Mouse (Mus musculus) kidney, adult 18-20 months (tissue): Measurements from ENCODE around the gene Polr2g.
"Not testable (repeated sequence)": the region's sequence is repeated elsewhere in the genome, so short reads cannot be mapped to it uniquely, and the experiment has no call there.

ENCODE experiments used
- DNase-seq: peaks from one replicate; pipeline ENCODE4 v3.0.0; 2021

The Polr2g gene

GRCm38 (mm10) chr19:8798264-8798946 lies at the start of gene Polr2g:
TSS of gene Polr2g (minus strand) at chr19:8798577.
- DNase-seq: peak; percentile 90

DNA sequence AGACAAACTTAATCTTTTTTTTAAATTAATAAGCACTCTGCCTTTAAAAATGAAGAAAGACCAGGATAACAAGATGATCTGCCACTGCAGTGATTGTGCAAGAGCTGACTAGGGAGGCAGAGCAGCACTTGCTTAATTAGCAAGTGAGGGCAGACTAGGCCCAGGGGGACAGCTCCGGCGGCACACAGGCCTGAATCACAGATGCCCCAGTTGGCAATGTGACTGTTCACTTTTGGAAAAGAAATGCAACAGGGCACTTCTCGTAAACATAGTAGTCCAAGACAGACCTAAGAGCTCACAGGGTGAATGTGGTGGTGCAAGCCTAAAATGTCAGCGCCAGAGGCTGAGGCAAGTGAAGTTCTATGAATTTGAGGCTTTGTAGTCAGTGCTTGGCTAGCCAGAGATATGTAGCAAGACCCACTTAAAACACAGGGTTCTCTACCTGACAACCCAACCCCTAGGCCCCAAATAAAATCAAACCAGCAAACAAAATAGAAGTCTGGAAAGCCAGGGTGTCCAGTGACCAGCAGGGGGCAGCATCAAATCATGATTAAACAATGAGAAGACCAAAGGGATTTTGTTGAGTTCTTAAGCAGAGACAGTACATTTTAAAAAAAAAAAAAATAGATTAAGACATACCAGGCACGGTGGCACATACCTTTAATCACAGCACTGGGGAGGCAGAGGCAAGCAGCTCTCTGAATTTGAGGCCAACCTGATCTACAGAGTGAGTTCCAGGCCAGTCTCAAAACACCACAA lies 46.2 kb upstream of the Polr2g start:
- DNase-seq: peak; percentile 78

DNA sequence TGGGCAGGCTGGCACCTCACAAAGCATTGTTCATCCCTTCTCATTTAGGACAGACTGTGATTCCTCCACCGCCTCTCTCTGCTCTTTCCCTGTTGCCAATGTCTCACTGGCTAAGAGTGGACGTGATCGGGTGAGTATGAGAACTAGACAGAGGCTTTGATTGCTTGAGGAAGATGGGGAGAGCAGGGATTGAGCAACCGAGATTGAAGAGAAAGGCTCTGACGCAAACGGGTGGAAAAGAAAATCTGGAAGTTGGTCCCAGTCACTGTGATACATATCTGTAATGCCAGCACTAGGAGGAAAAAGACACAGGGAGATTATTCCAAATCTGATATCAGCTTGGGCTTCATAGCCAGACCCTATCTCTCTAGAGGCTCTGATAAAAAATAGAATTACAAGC lies 44.6 kb upstream of the Polr2g start:
- no peak for DNase-seq

DNA sequence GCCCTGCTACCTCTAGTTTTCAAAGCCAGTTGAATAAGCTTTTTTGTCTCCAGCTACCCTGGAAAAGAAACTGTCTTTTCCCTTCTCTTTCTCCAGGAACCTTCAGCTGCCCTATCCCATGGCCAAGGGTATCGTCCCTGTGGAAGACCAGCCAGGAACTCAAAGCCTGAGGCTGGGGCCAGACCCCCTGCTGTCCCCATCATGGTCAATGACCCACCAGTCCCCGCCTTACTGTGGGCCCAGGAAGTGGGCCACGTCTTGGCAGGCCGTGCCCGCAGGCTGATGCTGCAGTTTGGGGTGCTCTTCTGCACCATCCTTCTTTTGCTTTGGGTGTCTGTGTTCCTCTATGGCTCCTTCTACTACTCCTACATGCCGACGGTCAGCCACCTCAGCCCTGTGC lies 42.6 kb upstream of the Polr2g start:
- no peak for DNase-seq

GRCm38 (mm10) chr19:8839908-8840791 lies 41.8 kb upstream of the Polr2g start:
- DNase-seq: peak; percentile 87

DNA sequence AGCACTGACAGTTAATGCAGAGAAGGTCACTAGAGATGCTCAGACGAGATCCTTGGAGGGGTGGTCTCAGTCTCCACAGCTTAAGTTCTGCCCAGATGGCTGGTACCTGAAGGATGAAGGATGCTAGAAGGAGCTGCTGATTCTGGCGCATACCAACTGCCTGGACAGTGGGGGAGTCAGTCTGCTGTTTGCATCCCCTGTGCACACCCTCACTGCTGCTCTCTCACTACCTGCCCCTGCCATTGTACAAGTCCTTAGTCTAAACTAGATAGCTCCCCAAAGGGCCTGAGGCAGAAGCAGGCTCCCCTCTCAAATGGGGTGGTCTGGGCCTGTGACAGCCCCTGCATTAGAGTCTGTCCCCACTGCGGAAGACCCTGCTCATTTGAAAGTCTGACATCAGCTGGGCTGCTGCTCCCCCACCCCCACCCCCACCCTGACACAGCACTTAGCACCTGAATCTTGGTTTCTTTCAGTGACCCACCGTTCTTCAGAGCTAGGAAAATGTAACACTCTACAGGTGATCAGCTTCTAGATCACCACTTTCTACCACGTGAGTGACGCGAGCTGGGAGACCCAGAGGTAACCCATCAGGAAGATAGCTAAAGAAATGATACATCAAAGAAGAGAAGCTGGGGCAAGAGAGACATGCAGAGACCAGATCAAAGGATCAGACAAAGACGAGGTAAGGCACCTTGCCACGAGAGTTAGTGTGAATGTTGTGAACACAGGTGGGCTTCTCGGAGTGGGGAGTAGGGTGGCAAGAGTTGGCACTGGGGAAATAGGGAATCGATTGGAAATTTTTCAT lies 40.9 kb upstream of the Polr2g start, which contains the start of gene Gng3:
Gng3 (minus strand) TSS at position 92 of the 805 bp plus-strand sequence.
- no peak for DNase-seq

DNA sequence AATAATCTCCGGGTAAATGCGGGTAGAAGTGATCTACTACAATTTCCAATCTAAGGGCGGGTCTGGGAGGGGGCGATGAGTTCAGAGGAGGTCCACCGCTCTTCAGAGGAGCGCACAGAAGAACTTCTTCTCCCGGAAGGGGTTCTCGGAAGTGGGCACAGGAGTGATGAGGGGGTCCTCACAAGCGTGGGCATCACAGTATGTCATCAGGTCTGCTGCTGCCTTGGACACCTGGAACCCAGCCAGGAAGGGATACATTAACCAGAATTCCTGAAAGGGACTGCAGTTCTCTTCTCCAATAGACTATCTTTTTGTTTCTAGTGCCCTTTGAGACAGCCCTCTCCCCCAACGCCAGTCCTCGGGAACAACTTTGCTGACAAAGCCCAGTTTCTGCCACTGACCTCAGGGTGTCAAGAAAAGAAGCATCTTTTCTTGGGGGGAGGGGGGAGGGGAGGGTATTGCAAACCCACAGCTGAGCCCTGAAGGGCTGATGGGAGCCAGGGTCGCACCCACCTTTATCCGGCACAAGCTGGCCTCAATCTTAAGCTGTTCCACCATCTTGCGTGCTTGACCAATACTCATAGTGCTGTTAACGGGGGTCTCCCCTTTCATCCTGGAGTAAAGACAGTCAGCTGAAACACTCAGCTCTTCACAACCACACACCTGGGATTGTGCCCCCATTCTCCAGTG lies 39.8 kb upstream of the Polr2g start:
- peak; percentile 67 for DNase-seq

DNA sequence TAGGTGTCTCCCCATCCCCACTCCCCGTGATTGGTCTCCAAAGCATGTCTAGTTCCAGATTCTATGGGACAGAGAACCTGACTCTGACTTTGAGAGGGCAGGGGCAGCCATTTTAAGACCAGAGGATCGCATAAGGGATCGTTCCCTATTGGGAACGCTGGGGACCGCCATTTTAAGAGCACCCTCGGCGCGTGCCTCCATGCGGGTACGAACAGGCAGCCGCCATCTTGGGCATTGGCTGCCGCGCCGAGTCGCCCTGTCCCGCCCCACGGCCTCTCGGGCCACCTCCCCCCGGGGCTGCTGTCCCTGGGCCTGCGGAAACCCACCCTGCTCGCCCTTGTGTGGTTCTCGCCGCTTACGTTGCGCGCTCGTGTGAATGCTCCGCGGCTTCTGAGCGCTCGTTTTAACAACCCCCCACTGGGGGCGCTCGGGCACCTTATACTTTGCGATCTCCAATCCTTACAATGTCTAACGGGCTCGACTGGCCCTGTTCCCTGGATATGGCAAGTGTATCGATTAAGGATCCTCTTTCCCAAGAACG lies 38.9 kb upstream of the Polr2g start, which contains the start of gene Bscl2:
Bscl2 (plus strand) TSS at position 217 of the 541 bp plus-strand sequence.
- peak; percentile 91 for DNase-seq

- not testable (repeated sequence) for DNase-seq
Observed at GRCm38 (mm10) chr19:8836327-8836726, 38.0 kb upstream of the Polr2g start.

DNA sequence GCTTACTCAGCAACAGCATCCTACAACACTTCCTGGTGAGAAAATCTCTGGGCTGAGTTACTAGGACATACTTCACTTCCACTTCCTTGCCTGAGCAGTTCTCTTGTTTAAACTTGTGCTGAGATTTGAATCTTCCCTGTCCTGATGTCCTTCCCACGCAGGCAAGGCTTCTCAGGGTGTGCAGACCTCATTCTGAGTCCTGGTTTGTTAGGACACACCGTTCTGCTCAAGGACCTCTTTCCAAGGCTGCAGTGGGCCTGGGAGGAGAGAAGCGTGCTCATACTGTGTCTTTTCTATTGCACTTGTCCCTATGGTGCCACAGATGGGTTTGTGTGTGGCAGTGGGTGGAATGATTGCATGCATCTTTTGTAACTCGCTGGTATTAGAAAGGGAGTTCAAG lies 34.6 kb upstream of the Polr2g start:
- DNase-seq: no peak

- no peak for DNase-seq
Observed at GRCm38 (mm10) chr19:8831262-8831661, 32.9 kb upstream of the Polr2g start.

GRCm38 (mm10) chr19:8830664-8831063 lies 32.3 kb upstream of the Polr2g start:
- no peak for DNase-seq

- DNase-seq: no peak
Observed at GRCm38 (mm10) chr19:8829660-8830059, 31.3 kb upstream of the Polr2g start, which contains the start of gene AC129217.1. TSS of gene AC129217.1 (plus strand) at chr19:8829773.

GRCm38 (mm10) chr19:8822696-8823095 lies 24.3 kb upstream of the Polr2g start:
- DNase-seq: no peak

DNA sequence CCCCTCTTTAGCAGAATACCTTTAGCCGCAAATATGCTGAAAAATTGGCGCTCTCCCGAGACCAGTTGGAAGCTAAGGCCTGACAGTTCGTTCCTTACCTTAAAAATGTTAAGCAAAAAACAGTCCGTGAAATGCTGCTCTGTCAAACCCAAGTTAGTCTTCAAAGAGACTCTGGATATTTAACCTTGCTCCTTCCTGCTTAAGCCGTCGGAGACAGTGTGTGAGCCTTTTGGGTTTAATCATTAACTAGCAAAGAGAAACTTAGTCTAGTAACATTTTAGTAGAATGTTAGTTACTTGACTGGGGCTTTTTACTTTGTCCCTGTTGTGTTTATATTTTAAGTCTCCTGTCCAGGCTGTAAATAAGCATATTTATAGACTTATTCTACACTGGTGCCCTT lies 22.8 kb upstream of the Polr2g start:
- DNase-seq: peak; percentile 44

GRCm38 (mm10) chr19:8820424-8820956 lies 22.1 kb upstream of the Polr2g start:
- no peak for DNase-seq

GRCm38 (mm10) chr19:8819596-8820423 lies 21.4 kb upstream of the Polr2g start, which contains the start of gene Hnrnpul2:
TSS of gene Hnrnpul2 (plus strand) at chr19:8820010.
- DNase-seq: peak; percentile 97

GRCm38 (mm10) chr19:8818801-8819595 lies 20.6 kb upstream of the Polr2g start, which contains the start of gene Ttc9c:
TSS of gene Ttc9c (minus strand) at chr19:8819333.
- peak; percentile 95 for DNase-seq

DNA sequence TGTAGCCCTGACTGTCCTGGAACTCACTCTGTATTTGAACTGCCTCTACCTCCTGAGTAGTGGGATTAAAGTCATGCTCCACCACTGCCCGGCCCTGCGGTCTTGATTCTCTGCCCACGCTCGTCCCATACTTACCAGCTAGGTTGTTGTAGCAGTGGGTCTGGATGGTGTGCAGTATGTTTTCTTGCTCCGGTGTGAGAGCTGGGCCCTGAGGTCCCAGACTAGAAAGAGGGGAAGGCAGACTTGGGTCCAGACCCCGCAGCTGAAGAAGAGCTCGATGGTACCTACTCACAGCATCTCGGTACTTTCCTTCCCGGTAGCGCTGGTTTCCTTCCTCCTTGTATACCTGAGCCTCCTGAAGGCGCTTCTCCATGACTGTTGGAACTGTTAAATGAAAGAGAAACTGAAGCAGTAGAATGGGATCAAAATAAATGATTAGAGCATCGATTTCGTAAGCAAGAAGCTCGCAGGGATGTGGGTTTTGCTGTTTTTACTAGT lies 20.0 kb upstream of the Polr2g start:
- DNase-seq: no peak
